Mouse (Mus musculus) testis, adult 2 months (tissue): ENCODE data around the gene Rnf220.

ENCODE experiments used
- CTCF ChIP-seq: fragments of 200-500 bp; IDR thresholded peaks from 2 replicates; pipeline ENCODE4 v1.5.1; 2012; ENCODE audit warnings: low read depth, mild to moderate bottlenecking, inconsistent platforms, low read length, moderate library complexity; ENCODE audit not compliant: control insufficient read depth, insufficient read depth, insufficient replicate concordance
- POLR2A ChIP-seq: fragments of 200-500 bp; IDR thresholded peaks from 2 replicates; pipeline ENCODE4 v1.6.1; 2012; ENCODE audit warnings: low read depth, mild to moderate bottlenecking, inconsistent platforms, low read length, moderate library complexity; ENCODE audit not compliant: control insufficient read depth

DNA sequence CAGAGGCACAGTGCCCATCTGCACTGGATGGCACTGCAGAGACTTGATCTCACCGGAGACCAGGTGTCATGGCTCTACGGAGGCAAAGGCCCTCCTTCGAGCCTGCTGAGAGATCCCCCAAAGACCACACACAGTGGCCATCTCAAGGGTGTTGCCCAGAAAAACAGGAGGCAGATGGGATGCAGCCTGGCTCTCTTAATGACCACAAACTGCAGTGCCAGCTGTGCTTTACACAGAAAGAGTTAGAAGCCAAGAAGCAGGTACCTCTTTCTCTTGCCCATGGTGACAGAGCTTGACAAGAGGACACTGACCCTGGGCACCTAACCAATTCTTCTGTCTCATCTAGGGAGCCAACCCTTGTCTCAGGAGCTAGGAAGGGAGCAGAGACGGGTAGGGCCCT is 212.5 kb downstream of the Rnf220 start:
- TF ChIP-seq POLR2A (no peak), CTCF (no peak)
